Mouse (Mus musculus) myocyte (in vitro differentiated cells): ENCODE measurements around the gene Wbp2nl. TPM values are rescaled to one million over a fixed set of nuclear protein-coding genes. Genes with fewer than 3 reads are reported as not detected.
A peak's percentile ranks its signal among the peaks of the same experiment; 100 is the strongest.

Experiments
- H3K27me3 ChIP-seq: one replicate; pipeline ENCODE4 v1.6.1; 2011; ENCODE audit not compliant: control insufficient read depth, insufficient read depth, insufficient read length
- H3K36me3 ChIP-seq: one replicate; pipeline ENCODE4 v1.6.1; 2011; ENCODE audit not compliant: control insufficient read depth, insufficient read depth
- H3K4me2 ChIP-seq: one replicate; pipeline ENCODE4 v1.6.1; 2011; ENCODE audit warnings: low read depth, control low read depth
- H3K4me3 ChIP-seq: one replicate; pipeline ENCODE4 v1.5.1; 2011; ENCODE audit warnings: mild to moderate bottlenecking, control low read depth, moderate library complexity
- H3K79me2 ChIP-seq: one replicate; pipeline ENCODE4 v1.6.1; 2011; ENCODE audit not compliant: control insufficient read depth, insufficient read depth
- H3ac ChIP-seq: one replicate; pipeline ENCODE4 v1.6.1; 2011; ENCODE audit not compliant: control insufficient read depth, insufficient read length
- CEBPB ChIP-seq: IDR thresholded peaks from 2 replicates; pipeline ENCODE4 v1.6.1; 2011; ENCODE audit warnings: mild to moderate bottlenecking, moderate library complexity; ENCODE audit not compliant: poor library complexity, insufficient read depth, severe bottlenecking
- E2F4 ChIP-seq: IDR thresholded peaks from one replicate; pipeline ENCODE4 v1.6.1; 2011; ENCODE audit warnings: mild to moderate bottlenecking, control low read depth, moderate library complexity; ENCODE audit not compliant: insufficient read depth
- MAX ChIP-seq: IDR thresholded peaks from one replicate; pipeline ENCODE4 v1.6.1; 2011; ENCODE audit warnings: low read depth, mild to moderate bottlenecking, control low read depth
- MYOD1 ChIP-seq, 3 experiments: IDR thresholded peaks; one replicate each; pipeline ENCODE4 v1.6.1; 2011; ENCODE audit warnings: control low read depth in 2 of 3, low read depth in 2 of 3, mild to moderate bottlenecking in 2 of 3, moderate library complexity in 1 of 3; ENCODE audit not compliant: insufficient read length in 2 of 3, control insufficient read depth in 1 of 3
- MYOG ChIP-seq, 3 experiments: IDR thresholded peaks; one replicate each; pipeline ENCODE4 v1.6.1; 2011; ENCODE audit warnings: control low read depth in 2 of 3, low read depth in 2 of 3, mild to moderate bottlenecking in 2 of 3; ENCODE audit not compliant: insufficient read length in 2 of 3, control insufficient read depth in 1 of 3, insufficient read depth in 1 of 3
- POLR2A ChIP-seq: IDR thresholded peaks from one replicate; pipeline ENCODE4 v1.6.1; 2011; ENCODE audit warnings: low read depth, mild to moderate bottlenecking, control low read depth, moderate library complexity; ENCODE audit not compliant: insufficient read length
- POLR2AphosphoS2 ChIP-seq: IDR thresholded peaks from one replicate; pipeline ENCODE4 v1.6.1; 2011; ENCODE audit warnings: low read depth, control low read depth; ENCODE audit not compliant: insufficient read length
- REST ChIP-seq: IDR thresholded peaks from one replicate; pipeline ENCODE4 v1.6.1; 2011; ENCODE audit warnings: mild to moderate bottlenecking, control low read depth, moderate library complexity; ENCODE audit not compliant: insufficient read depth, insufficient read length
- SRF ChIP-seq: IDR thresholded peaks from one replicate; pipeline ENCODE4 v1.6.1; 2011; ENCODE audit warnings: low read depth; ENCODE audit not compliant: control insufficient read depth, insufficient read length
- TCF12 ChIP-seq: IDR thresholded peaks from one replicate; pipeline ENCODE4 v1.6.1; 2011; ENCODE audit warnings: mild to moderate bottlenecking, control low read depth; ENCODE audit not compliant: poor library complexity, insufficient read depth, severe bottlenecking
- TCF3 ChIP-seq: IDR thresholded peaks from one replicate; pipeline ENCODE4 v1.6.1; 2011; ENCODE audit warnings: low read depth, control low read depth; ENCODE audit not compliant: insufficient read length
- USF1 ChIP-seq: IDR thresholded peaks from one replicate; pipeline ENCODE4 v1.6.1; 2011; ENCODE audit warnings: low read depth, mild to moderate bottlenecking, control low read depth, moderate library complexity
- polyA plus RNA-seq: library from polyadenylated mRNA; unstranded; fragments of >200 nt; fragmentation: generic; extraction: Trizol; gene quantifications from one replicate; pipeline ENCODE4 v1.2.1, GENCODE M21; 2012; ENCODE audit warnings: missing spikeins

Wbp2nl gene
- not detected for polyA plus RNA-seq

GRCm38 (mm10) chr15:82298764-82299561 lies at the start of gene Wbp2nl:
TSS of gene Wbp2nl (plus strand) at chr15:82298954.
- no peak within 1 kb of the TSS for H3K4me2 ChIP-seq

GRCm38 (mm10) chr15:82251579-82251978 lies 47.2 kb upstream of the Wbp2nl start:
- Histone ChIP-seq H3K79me2 (no peaks in the 10 kb centered on the region), H3K4me2 (no peak overlapping the region), H3K36me3 (no peaks in the 10 kb centered on the region), H3K4me3 (no peak overlapping the region), H3K27me3 (peaks cover 12% of the 10 kb centered on the region), H3ac (no peak overlapping the region)
- no peak for TF ChIP-seq TCF12
- no peak for TF ChIP-seq POLR2A
- TF ChIP-seq MYOD1 (IDR thresholded peaks at IDR 0.05; ENCODE audit: control insufficient read depth in 1 of 3, insufficient read length in 2 of 3, low read depth in 2 of 3): no peak
- no peak for TF ChIP-seq MYOG (IDR thresholded peaks at IDR 0.05; ENCODE audit: control insufficient read depth in 1 of 3, insufficient read depth in 1 of 3, insufficient read length in 2 of 3, low read depth in 2 of 3)
- no peak for TF ChIP-seq REST
- no peak for TF ChIP-seq MAX
- TF ChIP-seq E2F4: no peak
- no peak for TF ChIP-seq USF1
- no peak for TF ChIP-seq CEBPB
- no peak for TF ChIP-seq SRF
- TF ChIP-seq TCF3: no peak
- TF ChIP-seq POLR2AphosphoS2: no peak

More at GRCm38 (mm10) chr15:82298764-82299561, at the start of gene Wbp2nl:
- H3K79me2 ChIP-seq: no peaks in the 10 kb centered on the region
- H3K27me3 ChIP-seq: peaks cover 34% of the 10 kb centered on the region
- H3K4me3 ChIP-seq: no peak within 1 kb of the TSS
- no peak within 1 kb of the TSS for H3ac ChIP-seq
- H3K36me3 ChIP-seq: no peaks in the 10 kb centered on the region
- TF ChIP-seq SRF: no peak
- no peak for TF ChIP-seq CEBPB
- no peak for TF ChIP-seq TCF3
- TF ChIP-seq MYOD1 (IDR thresholded peaks at IDR 0.05; ENCODE audit: control insufficient read depth in 1 of 3, insufficient read length in 2 of 3, low read depth in 2 of 3): no peak
- TF ChIP-seq TCF12: no peak
- no peak for TF ChIP-seq MYOG (IDR thresholded peaks at IDR 0.05; ENCODE audit: control insufficient read depth in 1 of 3, insufficient read depth in 1 of 3, insufficient read length in 2 of 3, low read depth in 2 of 3)
- no peak for TF ChIP-seq POLR2AphosphoS2
- TF ChIP-seq POLR2A: no peak
- no peak for TF ChIP-seq MAX
- TF ChIP-seq USF1: no peak
- TF ChIP-seq REST: no peak
- no peak for TF ChIP-seq E2F4

- H3K27me3 ChIP-seq: peaks cover 15% of the 10 kb centered on the region
- H3K4me3 ChIP-seq: no peak within 1 kb of the TSS
- no peaks in the 10 kb centered on the region for H3K36me3 ChIP-seq
- TF ChIP-seq MYOG (IDR thresholded peaks at IDR 0.05; ENCODE audit: control insufficient read depth in 1 of 3, insufficient read depth in 1 of 3, insufficient read length in 2 of 3, low read depth in 2 of 3): no peak
- no peak for TF ChIP-seq MAX
- TF ChIP-seq POLR2AphosphoS2: no peak
- no peak within 1 kb of the TSS for H3ac ChIP-seq
- no peak within 1 kb of the TSS for H3K4me2 ChIP-seq
- no peaks in the 10 kb centered on the region for H3K79me2 ChIP-seq
Observed at GRCm38 (mm10) chr15:82252097-82252496, 46.7 kb upstream of the Wbp2nl start, which contains the start of gene 1500009C09Rik. TSS of gene 1500009C09Rik (plus strand) at chr15:82252397.

- Histone ChIP-seq H3K4me3 (no peak overlapping the region), H3ac (no peak overlapping the region), H3K27me3 (peaks cover 37% of the 10 kb centered on the region), H3K4me2 (no peak overlapping the region), H3K36me3 (no peaks in the 10 kb centered on the region), H3K79me2 (no peaks in the 10 kb centered on the region)
- TF ChIP-seq TCF12 (no peak), USF1 (no peak), POLR2AphosphoS2 (no peak), E2F4 (no peak), MAX (no peak), REST (no peak), POLR2A (no peak), MYOG (IDR thresholded peaks at IDR 0.05; ENCODE audit: control insufficient read depth in 1 of 3, insufficient read depth in 1 of 3, insufficient read length in 2 of 3, low read depth in 2 of 3) (no peak), TCF3 (no peak), CEBPB (no peak), MYOD1 (IDR thresholded peaks at IDR 0.05; ENCODE audit: control insufficient read depth in 1 of 3, insufficient read length in 2 of 3, low read depth in 2 of 3) (no peak), SRF (no peak)
Observed at GRCm38 (mm10) chr15:82255248-82255647, 43.5 kb upstream of the Wbp2nl start.

- Histone ChIP-seq H3K4me3 (no peak overlapping the region), H3K4me2 (no peak overlapping the region), H3ac (no peak overlapping the region), H3K27me3 (peaks cover 44% of the 10 kb centered on the region), H3K36me3 (no peaks in the 10 kb centered on the region), H3K79me2 (no peaks in the 10 kb centered on the region)
- TF ChIP-seq MYOD1 (IDR thresholded peaks at IDR 0.05; ENCODE audit: control insufficient read depth in 1 of 3, insufficient read length in 2 of 3, low read depth in 2 of 3) (peak in 2 of 3 experiments; percentile 29 to 59), MYOG (IDR thresholded peaks at IDR 0.05; ENCODE audit: control insufficient read depth in 1 of 3, insufficient read depth in 1 of 3, insufficient read length in 2 of 3, low read depth in 2 of 3) (peak in 2 of 3 experiments; percentile 66 to 79), SRF (no peak)
Observed at GRCm38 (mm10) chr15:82255944-82256383, 42.8 kb upstream of the Wbp2nl start.
